Comparison of ENCODE assay signal across 17 mouse cellular contexts in genomic region chr1:157501352-157501945, GRCm38 (mm10). TPM values are rescaled to one million over a fixed set of nuclear protein-coding genes. Genes with fewer than 3 reads are reported as not detected.
"Had no signal": no experiment of that assay in that cellular context is flagged by ENCODE, and none has a peak within 500 bp of the region (broad histone marks: within the 10 kb centered on the region; RNA-seq: fewer than 3 reads in every experiment).

No protein-coding gene starts in this region.

- H3K27me3 ChIP-seq: limb, embryonic 12.5 days; liver, embryonic 13.5 days; lung, embryonic 15.5 days; megakaryocyte, embryonic 14.5 days had no signal

- H3K36me3 ChIP-seq: limb, embryonic 12.5 days; liver, embryonic 13.5 days; lung, embryonic 15.5 days had no signal

- H3K9ac ChIP-seq: limb, embryonic 12.5 days; liver, embryonic 13.5 days; liver, postnatal 0 days; lung, embryonic 15.5 days had no signal

- H3K4me2 ChIP-seq: limb, embryonic 12.5 days; liver, embryonic 13.5 days; lung, embryonic 15.5 days had no signal

- H3K4me1 ChIP-seq: limb, embryonic 12.5 days; liver, embryonic 13.5 days; lung, embryonic 15.5 days had no signal

- ATAC-seq: intestine, postnatal 0 days; liver, postnatal 0 days had no signal

- H3K27ac ChIP-seq: limb, embryonic 12.5 days; liver, embryonic 13.5 days; lung, embryonic 15.5 days; macrophage had no signal

- H3K4me3 ChIP-seq: limb, embryonic 12.5 days; liver, embryonic 13.5 days; lung, embryonic 15.5 days; myocyte had no signal

- DNase-seq: kidney, adult 8-10 months; kidney, postnatal 36 days; liver; liver, embryonic 13.5 days; liver, postnatal 0 days; lung, postnatal 14 days; retina, postnatal 1 day; right cerebral cortex, postnatal 4 days; spleen, adult 18-20 months; thymus, adult 18-20 months; thymus, postnatal 14 days had no signal

- H3K9me3 ChIP-seq: limb, embryonic 12.5 days; liver, embryonic 13.5 days; lung, embryonic 15.5 days had no signal

RNA-seq across cellular contexts. Expression of gene Sec16b, which starts 5.1 kb away (rescaled TPM):
- polyA plus RNA-seq: macrophage had no signal
